Mouse (Mus musculus) fibroblast of lung, adult 2 months (primary cell): Measurements from ENCODE around the gene Ccdc13.

ENCODE experiments used
- DNase-seq: peaks from one replicate; pipeline ENCODE4 v3.0.0-alpha.2; 2011; ENCODE audit warnings: low read depth

The Ccdc13 gene

GRCm38 (mm10) chr9:121759091-121760081, 79.9 kb downstream of the Ccdc13 start, which contains the start of gene Zfp651:
Gene Zfp651, plus strand, starts transcription at chr9:121759330.
- peak; percentile 22 for DNase-seq

DNA sequence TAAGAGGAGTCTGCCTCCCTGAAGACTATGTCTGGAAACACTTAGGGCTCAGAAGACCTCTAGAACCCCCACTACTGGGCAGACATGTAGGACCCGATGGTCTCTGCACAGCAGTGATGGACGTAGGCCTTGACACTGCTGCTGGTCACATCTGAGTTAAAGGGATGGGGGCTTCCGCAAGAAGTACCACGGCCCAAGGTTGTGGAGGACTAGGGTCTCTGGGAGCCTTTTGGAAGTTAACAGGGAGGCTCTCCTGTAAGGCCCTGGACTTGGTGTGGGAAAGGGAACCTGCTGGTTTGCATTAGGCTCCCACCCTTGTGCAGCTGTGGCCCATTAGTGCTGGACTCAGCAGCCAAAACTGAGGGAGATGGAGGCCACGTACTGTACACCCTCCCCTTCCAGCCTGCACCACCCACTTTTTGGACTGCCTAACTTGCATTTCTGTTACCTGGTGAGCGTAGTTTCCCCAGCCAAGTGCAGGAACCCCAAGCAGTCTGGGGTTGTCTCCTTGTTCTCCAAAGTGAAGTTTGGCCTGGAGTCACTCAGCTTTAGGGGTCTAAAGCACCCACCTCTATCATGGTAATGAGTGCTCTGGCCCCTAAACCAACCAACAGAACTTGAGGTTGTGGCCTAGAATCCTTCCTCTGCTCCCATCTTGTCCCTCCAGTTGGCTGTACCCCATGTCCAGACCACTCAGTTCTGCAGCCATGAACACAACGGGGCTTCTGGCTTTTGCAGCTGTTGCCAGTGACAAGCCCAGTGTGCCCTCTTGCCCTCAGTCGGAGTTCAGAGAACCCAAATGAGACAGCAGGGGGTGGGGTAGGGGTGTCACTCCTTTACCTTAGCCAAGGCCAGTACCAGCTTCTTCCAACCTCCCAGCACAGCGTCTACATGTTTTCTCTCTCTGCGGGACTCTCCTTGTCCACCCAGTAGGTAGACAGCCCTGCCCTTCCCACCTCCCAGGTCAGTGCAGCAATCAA, 81.1 kb downstream of the Ccdc13 start:
- DNase-seq = peak; percentile 53

- DNase-seq = peak; percentile 25
Observed at GRCm38 (mm10) chr9:121757432-121757831, 81.8 kb downstream of the Ccdc13 start.

DNA sequence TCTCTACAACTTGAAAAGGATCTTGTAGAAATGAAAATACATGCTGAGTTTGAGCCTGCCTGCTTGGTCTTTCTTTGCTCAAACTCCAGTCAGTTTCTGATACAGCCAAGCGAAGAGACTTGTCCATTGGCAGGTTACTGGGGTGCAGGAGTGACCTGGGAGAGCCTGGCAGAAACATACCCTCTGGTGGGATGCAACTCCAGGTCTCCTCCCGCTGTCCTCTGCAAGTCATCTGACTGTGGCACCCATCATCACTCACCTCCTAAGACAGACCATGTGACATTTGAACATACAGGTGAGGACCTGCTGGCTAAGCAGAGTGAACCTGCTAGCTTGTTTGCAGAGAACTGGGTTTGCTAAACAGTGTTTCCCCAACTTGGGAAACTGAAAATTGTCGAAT, 82.5 kb downstream of the Ccdc13 start:
- DNase-seq = no peak

DNA sequence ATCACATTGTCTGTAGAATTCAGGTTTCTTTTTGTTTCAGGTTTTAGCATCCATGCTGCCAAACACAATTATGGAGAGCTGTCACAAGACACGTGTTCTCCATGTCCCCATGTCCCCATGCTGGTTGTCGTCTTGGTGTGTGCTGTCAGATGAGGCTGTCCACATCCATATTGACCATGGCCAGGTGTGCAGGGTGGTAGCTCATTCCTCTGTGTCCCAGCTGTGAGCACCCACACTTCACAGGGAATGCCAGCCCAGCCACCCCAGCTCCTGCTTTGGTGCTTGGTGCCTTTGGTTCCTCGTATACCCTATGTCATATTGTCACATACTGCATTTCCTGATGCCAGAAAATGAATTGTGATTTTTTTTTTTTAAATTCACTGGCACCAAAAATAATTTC, 84.6 kb downstream of the Ccdc13 start:
- DNase-seq = no peak

DNA sequence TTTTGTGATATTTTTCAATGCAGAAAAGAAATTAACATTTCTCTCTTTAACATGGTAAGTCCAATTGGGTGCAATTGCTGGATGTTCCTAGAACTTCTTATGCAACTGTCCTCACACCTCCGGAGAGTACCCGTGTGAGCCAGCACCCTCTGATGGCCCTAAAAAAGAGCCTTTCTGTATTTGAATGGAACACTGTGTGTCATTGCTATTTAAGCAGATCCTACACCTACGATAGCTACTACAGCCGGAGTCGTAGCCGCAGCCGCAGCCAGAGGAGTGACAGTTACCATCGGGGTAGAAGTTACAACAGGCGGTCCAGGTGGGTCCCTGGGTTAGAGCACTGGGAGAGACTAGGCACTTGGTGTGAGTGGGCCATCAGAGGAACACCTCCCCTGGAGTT, 86.5 kb downstream of the Ccdc13 start:
- no peak for DNase-seq
